Mouse (Mus musculus) ZHBTc4 (cell line): Measurements from ENCODE around the gene Nit1.
"Not testable (repeated sequence)": the region's sequence is repeated elsewhere in the genome, so short reads cannot be mapped to it uniquely, and the experiment has no call there.

Experiments
- DNase-seq: peaks from one replicate; pipeline ENCODE4 v3.0.0-alpha.2; 2011; ENCODE audit warnings: low read depth, low spot score

Nit1 gene

GRCm38 (mm10) chr1:171355812-171356340, 10.4 kb upstream of the Nit1 start:
- DNase-seq, result peak; percentile 66

- no peak for DNase-seq
Measured at GRCm38 (mm10) chr1:171349210-171349609, 3.8 kb upstream of the Nit1 start.

DNA sequence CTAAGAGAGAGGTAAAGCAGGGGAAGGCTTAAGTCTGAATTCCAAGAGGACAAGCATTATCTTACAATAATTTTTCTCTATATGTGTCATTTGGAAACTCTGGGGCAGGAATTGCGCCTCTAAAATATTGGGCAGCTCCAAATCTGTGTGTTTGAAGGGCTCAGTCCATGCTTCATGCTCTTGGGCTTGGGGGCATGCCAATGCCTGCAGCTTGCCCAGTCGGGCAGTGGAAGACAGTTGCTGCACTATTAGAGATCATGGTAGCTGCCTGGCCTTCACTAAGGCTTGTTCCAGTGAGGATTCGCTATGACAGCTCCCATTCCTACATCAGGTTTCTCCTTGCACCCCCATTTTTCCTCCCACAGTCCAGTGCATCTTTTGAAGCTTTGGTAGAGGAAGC, 3.2 kb upstream of the Nit1 start:
- no peak for DNase-seq

- DNase-seq, result peak; percentile 34
Measured at GRCm38 (mm10) chr1:171346095-171346450, 627 bp upstream of the Nit1 start.

DNA sequence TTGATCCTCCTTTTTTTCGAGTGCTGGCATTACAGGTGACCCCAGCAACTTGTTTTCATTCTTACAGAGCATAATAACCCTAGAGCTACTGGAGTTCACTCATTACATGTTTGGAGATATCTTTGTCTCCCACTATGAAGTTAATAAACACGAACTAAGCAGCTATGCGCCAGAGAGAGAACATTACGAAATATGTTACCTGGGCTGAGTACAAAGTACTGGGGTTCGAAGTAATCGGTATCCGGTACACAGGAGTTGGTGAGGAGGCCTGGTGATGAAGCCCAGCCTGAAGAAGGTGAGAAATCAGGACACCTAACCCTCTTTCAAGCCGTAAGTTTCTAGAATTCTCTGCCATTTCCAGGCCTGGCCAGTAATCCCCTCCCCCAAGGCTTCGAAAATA, 731 bp downstream of the Nit1 start:
- no peak for DNase-seq

- DNase-seq, result peak; percentile 67
Measured at GRCm38 (mm10) chr1:171343922-171344677, 1.3 kb downstream of the Nit1 start.

- DNase-seq, result no peak
Measured at GRCm38 (mm10) chr1:171342262-171343207, 2.9 kb downstream of the Nit1 start.

DNA sequence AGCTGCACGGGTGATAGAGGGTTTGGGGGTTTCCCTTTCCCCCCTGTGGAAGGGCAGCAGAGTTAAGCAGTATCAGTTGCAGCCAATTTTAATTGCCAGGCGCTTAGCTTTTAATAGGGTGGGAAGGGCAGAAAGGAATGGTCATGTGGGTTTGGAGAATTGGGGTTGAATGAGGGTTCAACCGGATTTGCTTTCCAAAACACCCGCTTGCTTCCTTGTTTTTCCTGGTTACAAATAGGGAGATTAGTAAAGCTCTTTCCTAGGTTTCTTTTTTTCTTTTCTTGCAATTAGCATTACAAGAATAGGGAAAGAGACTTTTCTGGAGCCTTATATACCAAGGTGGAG, 15.3 kb downstream of the Nit1 start:
- no peak for DNase-seq

GRCm38 (mm10) chr1:171329433-171330215, 15.8 kb downstream of the Nit1 start:
- peak; percentile 96 for DNase-seq

DNA sequence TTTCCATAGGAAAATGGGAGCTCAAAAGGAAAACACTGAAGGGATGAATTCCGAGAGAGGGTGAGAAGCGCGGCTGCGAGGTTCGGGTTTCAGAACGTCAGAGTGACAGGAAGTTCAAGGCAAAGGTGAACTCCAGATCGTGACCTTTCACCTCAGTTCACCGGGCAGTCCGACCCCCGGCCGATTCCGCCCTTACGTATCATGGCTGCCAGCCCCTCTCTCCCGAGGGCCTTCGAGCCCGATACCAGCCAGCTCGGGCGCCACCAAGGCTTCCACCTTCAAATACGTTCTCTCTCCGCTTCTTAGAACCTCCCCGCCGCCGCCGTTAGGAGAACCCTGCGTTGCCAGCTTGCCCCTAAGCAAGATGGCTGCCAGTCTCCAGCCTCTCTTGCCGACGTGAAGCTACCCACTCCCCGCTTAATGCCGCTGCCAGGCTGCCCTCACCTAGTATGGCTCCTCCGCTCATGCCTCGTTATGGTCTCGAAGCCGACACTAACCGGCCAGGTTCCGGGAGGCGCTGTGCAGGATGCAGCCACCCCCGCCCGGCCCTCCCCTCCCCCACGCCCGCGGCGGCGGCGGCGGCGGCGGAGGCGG, 16.5 kb downstream of the Nit1 start, which contains the start of gene Dedd:
Gene Dedd, plus strand, starts transcription at position 307 of the 594 bp plus-strand sequence.
- DNase-seq, result peak; percentile 94

DNA sequence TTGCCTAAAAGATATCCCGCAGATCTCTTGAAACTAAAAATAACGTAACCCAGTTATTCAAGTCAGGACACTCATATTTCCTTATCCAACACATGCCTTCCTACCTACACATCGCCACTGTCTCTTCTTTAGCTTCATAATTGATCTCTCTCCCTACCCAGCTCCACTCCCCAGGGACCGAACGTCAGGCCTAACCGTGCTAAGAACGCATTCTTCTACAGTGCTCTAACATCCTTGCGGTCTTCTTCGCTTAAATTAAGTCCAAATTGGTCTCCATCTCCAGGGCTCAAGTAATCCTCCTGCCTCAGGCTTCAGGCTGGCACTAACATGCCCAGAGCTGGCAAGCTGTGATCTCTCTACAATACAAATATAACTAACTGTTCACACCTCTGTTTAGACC, 17.2 kb downstream of the Nit1 start:
- no peak for DNase-seq

GRCm38 (mm10) chr1:171326588-171326987, 18.9 kb downstream of the Nit1 start:
- DNase-seq, result not testable (repeated sequence)

GRCm38 (mm10) chr1:171325571-171325970, 19.9 kb downstream of the Nit1 start:
- DNase-seq, result peak; percentile 48

DNA sequence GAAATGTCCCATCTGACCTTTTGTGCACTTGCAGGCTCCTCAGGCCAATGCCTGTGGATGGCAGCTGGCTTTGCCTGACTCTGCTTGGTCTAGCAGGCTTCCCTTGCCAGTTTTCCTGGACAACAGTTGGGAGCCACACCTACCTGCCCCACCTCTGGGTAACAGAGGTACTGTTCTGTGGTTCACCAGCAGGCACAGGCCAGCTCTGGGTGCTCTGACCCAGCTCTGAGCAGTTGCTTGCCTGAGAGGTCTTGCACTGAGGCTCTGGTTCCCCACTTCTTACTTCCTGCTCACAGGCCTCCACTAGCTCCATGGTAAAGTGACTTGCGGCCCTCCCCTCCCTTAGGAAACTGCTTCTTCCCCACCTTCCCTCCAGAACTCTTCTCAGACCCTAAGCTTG, 23.4 kb downstream of the Nit1 start:
- peak; percentile 63 for DNase-seq

GRCm38 (mm10) chr1:171321415-171321814, 24.0 kb downstream of the Nit1 start:
- DNase-seq, result peak; percentile 41

DNA sequence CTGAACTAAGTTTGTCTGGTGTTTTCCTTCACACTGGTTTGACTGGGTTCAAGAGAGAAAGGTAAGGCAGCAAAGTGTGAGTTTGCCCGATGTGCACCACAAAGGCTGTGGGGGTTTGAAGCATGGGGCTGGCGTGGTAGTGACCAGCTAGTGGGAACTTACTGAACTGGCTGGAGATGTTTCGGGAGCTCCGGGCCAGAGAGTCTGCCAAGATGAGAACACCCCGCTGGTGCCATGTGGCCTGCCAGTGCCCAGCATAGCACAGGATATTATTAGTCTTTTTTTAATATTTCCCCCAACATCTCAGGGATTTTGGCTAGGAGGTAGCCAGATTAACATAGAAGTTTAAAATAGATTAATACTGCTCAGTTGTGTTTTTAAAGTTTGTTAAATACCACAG, 25.3 kb downstream of the Nit1 start:
- DNase-seq, result no peak

GRCm38 (mm10) chr1:171319748-171320147, 25.7 kb downstream of the Nit1 start:
- peak; percentile 92 for DNase-seq

GRCm38 (mm10) chr1:171309321-171309720, 36.1 kb downstream of the Nit1 start:
- DNase-seq, result no peak

- not testable (repeated sequence) for DNase-seq
Measured at GRCm38 (mm10) chr1:171306157-171306556, 39.3 kb downstream of the Nit1 start.

DNA sequence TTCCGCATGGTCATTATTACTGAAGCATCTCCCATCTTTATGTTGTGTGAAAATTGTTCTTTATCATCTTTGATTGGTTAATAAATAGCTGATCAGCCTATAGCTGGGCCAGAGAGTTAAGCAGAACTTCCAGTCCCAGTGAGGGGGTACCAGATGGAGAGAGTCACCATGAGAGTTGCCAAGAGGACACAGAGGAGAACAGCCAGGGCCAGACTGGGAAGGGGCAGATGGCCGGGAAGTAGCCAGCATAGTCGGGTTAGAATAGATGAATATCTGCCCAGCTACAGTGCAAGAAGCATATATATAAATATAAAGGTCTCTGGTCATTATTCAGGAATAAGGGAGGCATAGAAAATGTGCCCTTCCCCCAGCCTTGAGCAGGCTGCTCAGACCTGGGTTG, 47.2 kb downstream of the Nit1 start:
- DNase-seq, result no peak

DNA sequence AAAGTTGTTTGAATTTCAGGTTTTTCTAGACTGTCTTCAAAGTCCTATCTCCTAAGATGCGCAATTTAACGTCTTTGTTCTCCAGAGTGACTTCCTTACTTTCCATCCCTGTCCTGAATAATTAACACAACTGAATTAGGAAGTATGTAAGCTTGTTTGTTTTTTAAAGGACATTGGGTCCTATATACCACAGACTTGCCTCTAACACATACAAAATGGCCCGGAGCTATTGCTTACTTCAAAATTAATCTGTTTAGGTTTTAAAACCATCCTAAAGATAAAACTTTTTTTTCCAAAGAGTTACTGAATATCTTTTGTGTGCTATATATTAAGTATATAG, 50.4 kb downstream of the Nit1 start:
- DNase-seq, result no peak
